Mouse (Mus musculus) embryonic fibroblast, embryonic 13.5 days (primary cell): Measurements from ENCODE around the gene Stox2.

ENCODE experiments used
- CTCF ChIP-seq: IDR thresholded peaks from 2 replicates; pipeline ENCODE4 v1.5.1; 2011; ENCODE audit warnings: mild to moderate bottlenecking, control low read depth, low read length, moderate library complexity, borderline replicate concordance; ENCODE audit not compliant: insufficient read depth
- POLR2A ChIP-seq: IDR thresholded peaks from 2 replicates; pipeline ENCODE4 v1.6.1; 2011; ENCODE audit warnings: low read depth, mild to moderate bottlenecking, control low read depth, low read length, moderate library complexity

GRCm38 (mm10) chr8:47370421-47371080, 75.6 kb downstream of the Stox2 start:
- TF ChIP-seq CTCF: peak; percentile 85
- no peak for TF ChIP-seq POLR2A
